Mouse (Mus musculus) mammary gland, adult 2 months (tissue): ENCODE data around the gene Nvl. TPM values are rescaled to one million over a fixed set of nuclear protein-coding genes. Genes with fewer than 3 reads are reported as not detected.

ENCODE experiments used
- polyA plus RNA-seq: library from polyadenylated mRNA; depleted of rRNA; stranded (reverse); fragments of >200 nt; gene quantifications from 2 replicates; pipeline ENCODE4 v1.2.3, GENCODE M21; 2012; ENCODE audit warnings: low replicate concordance; rRNA removed

Gene Nvl
- polyA plus RNA-seq = 7.3 and 17.4 TPM in 2 replicates

DNA sequence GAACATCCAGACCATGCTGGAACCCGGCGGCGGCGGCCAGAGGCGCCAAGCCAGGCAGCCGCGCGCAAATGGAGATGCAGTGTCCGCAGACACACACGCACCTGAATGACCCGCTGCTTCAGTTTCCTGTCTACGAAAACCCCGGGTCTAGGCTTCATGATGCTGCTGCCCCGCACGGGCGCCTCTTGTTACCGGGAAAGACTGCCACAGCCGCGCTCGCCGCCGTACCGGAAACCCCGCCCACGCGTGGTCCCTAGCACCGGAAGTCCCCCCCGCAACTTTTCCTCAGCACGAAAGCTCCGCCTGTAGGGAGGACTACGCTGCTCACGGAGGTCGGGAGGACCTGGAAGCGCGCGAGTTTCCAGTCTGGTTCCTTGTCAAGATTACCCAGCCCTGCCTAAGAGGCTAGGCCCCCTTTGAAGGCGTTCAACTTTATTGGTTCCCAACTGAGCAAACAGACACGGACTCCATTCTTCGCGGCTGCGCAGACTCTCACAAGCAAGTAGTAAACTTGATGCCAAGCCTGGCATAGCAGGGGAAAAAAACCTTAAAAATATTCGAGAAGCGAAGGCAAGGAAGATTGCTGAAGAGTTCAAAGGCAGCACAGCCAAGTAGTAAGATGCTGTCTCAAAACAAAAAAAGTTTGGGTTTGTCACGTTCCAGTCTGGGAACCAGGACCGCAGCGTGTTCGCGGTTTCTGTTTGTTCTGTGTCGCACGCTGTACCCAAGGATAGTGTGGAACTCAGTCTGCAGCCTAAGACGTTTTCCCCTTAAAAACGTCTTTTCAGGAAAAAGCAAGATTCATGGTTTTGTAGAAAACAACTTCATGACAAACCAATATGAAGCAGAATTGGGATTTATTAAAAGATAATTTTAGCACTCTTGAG, at the start of gene Nvl, which contains the start of gene Cnih4:
TSS of gene Nvl (minus strand) at position 255 of the 887 bp plus-strand sequence.
TSS of gene Cnih4 (plus strand) at position 744 of the 887 bp plus-strand sequence.

DNA sequence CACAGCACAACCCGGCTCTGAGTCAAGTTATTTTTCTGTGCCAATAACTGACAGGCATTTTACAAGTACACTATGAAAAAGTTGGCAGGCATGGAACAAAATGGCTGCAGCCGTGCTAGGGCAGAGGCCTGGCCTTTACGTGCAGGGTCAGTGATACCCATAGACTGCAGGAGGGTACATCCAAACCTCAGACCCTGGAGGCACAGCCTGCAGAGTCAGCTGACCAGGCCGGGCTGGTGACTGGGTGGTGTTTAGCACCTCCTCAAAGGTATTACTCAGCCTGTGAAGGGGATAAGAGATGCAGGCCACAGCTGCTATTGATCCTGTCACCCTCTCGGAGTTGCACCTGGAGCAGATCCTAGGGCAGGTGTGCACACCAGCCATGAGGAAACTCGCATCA, 93.1 kb downstream of the Nvl start, which contains the start of gene 9130409I23Rik:
TSS of gene 9130409I23Rik (plus strand) at position 301 of the 400 bp plus-strand sequence.

Other genes with a start within 250 kb of the Nvl start
- gene Pycr2, start 239.9 kb downstream of the Nvl start, polyA plus RNA-seq = 29.1 and 61.5 TPM in 2 replicates
- 5.2 and 15.7 TPM in 2 replicates for gene Lefty1, start 209.2 kb downstream of the Nvl start, polyA plus RNA-seq
- 49.6 and 58.5 TPM in 2 replicates for gene Tmem63a, start 201.9 kb downstream of the Nvl start, polyA plus RNA-seq
- 51.4 and 74.5 TPM in 2 replicates for gene Ephx1, start 123.3 kb downstream of the Nvl start, polyA plus RNA-seq
- gene 9130409I23Rik, start 93.0 kb downstream of the Nvl start, polyA plus RNA-seq = not detected in 2 replicates
- 8.2 and 24.0 TPM in 2 replicates for gene Cnih4, start 489 bp upstream of the Nvl start, polyA plus RNA-seq
- 41.7 and 47.0 TPM in 2 replicates for gene Wdr26, start 67.8 kb upstream of the Nvl start, polyA plus RNA-seq
- gene Cnih3, start 208.4 kb upstream of the Nvl start, polyA plus RNA-seq = 0.06 and 0.13 TPM in 2 replicates